Mouse (Mus musculus): ENCODE results near the gene Eomes.

Eomes gene

DNA sequence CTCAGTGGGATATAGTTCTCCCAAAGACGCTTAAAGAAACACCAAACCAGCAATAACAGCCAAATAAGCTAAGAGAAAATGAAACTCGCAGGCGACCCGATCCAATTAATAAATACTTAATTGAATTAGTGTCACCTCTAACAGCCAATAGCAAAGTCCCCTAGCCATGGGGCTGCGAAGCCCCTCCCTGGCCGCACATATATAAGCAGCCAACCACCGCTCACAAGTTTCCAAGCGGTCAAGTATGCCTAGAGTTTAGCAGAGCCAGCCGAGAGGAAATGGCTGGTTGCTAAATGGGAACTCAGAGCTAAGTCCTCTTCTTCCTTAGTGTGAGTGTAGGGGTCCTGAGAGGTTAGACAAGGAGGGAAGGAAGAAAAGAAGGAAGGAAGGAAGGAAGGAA lies at the start of gene Eomes:
Gene Eomes, plus strand, starts transcription at position 252 of the 400 bp plus-strand sequence.
- DNase-seq (ENCODE audit: low spot score in 2 of 2) = no peak

GRCm38 (mm10) chr9:118444809-118445208 lies 33.2 kb upstream of the Eomes start:
- no peak for DNase-seq (ENCODE audit: low spot score in 2 of 2)

GRCm38 (mm10) chr9:118449336-118449735 lies 28.7 kb upstream of the Eomes start:
- no peak for DNase-seq (ENCODE audit: low spot score in 2 of 2)

- no peak for DNase-seq (ENCODE audit: low spot score in 2 of 2)
Measured at GRCm38 (mm10) chr9:118453427-118453826, 24.6 kb upstream of the Eomes start.

- no peak for DNase-seq (ENCODE audit: low spot score in 2 of 2)
Measured at GRCm38 (mm10) chr9:118455188-118455845, 22.7 kb upstream of the Eomes start.

- no peak for DNase-seq (ENCODE audit: low spot score in 2 of 2)
Measured at GRCm38 (mm10) chr9:118456405-118456804, 21.6 kb upstream of the Eomes start.

DNA sequence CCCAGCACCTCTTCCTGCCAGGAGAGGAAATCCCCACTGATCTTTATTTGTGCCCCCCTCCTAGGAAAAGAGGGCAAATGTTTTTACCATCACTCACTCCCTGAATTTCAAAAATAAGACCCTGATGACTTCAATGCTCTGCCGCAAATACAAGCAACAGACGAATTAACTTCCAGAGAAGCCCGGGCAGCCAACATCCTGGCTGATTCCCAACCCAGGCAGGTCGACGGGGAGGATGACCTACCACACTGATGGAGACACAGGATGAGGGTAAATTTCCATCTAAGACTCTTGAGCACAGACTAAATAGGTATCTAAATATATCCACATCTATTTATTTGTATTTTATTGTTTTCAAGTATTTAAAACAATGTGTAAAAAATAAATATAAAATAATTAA lies 20.0 kb upstream of the Eomes start:
- no peak for DNase-seq (ENCODE audit: low spot score in 2 of 2)

DNA sequence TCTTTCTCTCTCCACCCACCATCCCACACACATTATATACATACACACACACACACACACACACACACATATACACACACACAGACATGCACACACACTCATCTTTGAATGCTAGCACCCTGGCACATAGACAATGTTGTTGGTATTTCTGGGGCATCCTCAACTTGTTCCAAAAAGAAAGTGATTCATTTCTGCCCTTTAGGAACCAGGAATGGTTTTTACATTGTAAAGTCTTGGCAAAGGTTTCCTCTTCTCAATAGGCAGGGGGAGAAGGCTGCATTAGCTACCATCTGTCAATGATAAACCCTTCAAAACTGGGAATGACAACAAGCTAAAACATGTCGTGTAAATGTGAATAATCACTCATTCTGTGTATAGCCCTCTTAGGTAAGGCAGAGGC lies 14.0 kb upstream of the Eomes start:
- no peak for DNase-seq (ENCODE audit: low spot score in 2 of 2)

GRCm38 (mm10) chr9:118468301-118468700 lies 9.7 kb upstream of the Eomes start:
- DNase-seq (ENCODE audit: low spot score in 2 of 2) = no peak

DNA sequence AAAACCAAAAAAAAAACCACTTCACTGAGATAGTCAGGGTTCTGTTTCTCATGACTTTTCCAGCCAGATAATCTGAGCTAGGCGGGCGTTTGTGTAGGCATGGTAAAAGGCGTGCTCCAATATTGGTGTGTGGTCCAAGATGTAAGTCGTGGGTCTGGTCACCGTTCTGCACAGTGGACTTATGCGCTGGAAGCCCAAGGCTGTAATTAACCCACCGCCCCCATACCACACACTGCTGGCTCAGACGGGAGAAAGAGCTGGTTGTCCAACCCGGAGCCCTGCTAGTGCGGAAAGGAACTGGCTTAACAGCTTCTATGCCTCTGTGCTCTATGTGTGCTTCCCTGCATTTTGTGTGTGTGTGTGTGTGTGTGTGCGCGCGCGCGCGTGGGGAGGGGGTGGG lies 8.7 kb upstream of the Eomes start:
- DNase-seq (ENCODE audit: low spot score in 2 of 2) = no peak

GRCm38 (mm10) chr9:118471296-118471695 lies 6.7 kb upstream of the Eomes start:
- DNase-seq (ENCODE audit: low spot score in 2 of 2) = no peak

GRCm38 (mm10) chr9:118476211-118476765 lies 1.7 kb upstream of the Eomes start:
- no peak for DNase-seq (ENCODE audit: low spot score in 2 of 2)

DNA sequence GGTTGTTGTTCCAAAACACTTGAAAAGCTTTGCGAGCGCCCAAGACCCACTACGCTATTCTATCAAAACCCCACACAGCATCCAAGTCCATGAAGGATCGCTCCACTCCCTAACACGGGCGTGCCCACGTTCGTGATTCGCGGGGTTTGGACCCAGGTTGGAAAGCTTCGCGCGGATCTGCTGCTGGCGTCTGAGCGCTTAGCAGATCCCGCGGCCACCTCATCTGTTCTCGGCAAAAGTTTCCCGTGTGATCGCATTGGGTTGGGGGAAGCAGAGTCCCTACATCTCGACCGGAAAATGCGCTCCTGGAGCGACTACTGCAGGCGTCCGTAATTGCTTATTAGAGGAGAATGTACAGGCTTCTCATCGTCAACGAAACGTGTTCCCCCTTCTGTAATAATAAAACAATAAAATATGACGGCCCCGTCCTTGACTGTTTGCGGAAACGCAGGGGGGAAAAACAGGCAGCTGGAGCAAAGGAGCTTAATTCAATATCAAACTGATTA lies 1.2 kb upstream of the Eomes start:
- no peak for DNase-seq (ENCODE audit: low spot score in 2 of 2)

DNA sequence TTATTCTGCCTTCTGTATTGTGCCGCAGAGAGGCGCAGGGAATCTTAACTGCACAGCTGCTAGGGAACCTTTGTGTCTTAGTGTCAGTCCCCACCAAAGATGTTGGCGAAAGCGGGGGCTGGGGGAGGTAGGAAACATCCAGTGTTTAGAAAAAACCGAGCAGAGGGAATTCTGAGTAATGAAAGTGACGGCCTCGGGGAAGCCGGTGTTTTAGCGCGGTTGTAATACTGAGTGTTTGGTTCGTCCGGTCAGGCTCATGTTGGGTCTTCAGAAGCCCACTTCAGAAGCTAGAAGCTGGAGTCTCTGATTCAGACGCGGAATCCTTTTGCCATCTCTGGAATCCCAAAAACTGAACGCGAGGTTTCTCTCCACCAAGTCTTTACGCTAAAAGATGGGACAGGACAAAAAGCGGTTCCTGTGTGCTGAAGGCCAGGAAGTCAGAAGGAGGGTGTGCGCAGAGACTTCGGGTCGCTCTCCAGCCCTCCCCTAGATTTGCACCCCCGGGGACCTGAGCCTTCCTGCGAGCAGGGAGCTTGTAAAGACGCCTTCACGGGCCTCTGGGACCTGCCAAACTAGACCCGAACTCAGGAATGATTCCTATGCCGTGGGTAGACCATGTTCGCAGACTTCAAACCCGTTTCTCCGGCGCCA lies 606 bp upstream of the Eomes start:
- DNase-seq (ENCODE audit: low spot score in 2 of 2) = no peak

- no peak for DNase-seq (ENCODE audit: low spot score in 2 of 2)
Measured at GRCm38 (mm10) chr9:118478458-118478838, 436 bp downstream of the Eomes start.

DNA sequence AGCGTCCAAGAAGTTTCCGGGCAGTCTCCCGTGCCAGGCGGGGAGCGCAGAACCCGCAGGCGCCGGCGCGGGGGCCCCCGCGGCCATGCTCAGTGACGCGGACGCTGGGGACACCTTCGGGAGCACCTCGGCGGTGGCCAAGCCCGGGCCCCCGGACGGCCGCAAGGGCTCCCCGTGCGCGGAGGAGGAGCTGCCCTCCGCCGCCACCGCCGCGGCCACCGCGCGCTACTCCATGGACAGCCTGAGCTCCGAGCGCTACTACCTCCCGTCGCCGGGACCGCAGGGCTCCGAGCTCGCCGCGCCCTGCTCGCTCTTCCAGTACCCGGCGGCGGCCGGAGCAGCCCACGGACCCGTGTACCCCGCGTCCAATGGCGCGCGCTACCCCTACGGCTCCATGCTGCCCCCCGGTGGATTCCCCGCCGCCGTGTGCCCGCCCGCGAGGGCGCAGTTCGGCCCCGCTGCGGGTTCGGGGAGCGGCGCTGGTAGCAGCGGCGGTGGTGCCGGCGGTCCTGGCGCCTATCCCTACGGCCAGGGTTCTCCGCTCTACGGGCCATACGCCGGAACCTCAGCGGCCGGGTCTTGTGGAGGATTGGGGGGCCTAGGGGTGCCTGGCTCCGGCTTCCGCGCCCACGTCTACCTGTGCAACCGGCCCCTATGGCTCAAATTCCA lies 961 bp downstream of the Eomes start:
- DNase-seq (ENCODE audit: low spot score in 2 of 2) = no peak

- no peak for DNase-seq (ENCODE audit: low spot score in 2 of 2)
Measured at GRCm38 (mm10) chr9:118479508-118480291, 1.7 kb downstream of the Eomes start.

DNA sequence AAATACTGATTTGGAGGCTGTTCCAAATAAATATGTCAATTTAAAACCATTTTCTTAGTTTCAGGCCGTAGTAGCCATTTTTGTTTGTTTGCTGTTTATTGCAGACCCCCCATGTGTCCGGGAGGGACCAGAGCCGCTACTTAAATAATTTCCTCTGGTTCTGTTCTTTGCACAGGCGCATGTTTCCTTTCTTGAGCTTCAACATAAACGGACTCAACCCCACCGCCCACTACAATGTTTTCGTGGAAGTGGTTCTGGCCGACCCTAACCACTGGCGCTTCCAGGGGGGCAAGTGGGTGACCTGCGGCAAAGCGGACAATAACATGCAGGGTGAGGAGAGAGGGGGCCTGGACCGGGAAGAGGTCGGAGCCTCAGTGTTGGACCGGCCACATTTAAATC lies 2.3 kb downstream of the Eomes start:
- DNase-seq (ENCODE audit: low spot score in 2 of 2) = no peak

DNA sequence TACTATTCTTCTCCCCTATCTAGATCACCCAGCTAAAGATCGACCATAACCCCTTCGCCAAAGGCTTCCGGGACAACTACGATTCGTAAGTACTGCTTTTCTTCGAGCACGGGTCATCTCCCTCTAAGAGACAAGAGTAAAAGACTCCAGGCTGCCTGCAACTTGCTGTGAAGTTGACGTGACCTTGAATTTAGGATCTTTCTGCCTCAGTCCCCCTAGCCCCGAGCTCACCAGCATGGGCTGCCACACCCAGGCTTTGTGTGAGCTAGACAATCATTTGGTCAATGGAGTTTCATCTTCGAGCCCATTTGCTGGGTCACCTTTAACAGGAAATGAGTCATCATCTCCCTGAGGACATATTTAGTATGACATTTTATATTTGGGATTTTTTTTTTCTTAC lies 4.2 kb downstream of the Eomes start:
- no peak for DNase-seq (ENCODE audit: low spot score in 2 of 2)

- DNase-seq (ENCODE audit: low spot score in 2 of 2) = no peak
Measured at GRCm38 (mm10) chr9:118486361-118487095, 8.5 kb downstream of the Eomes start.

- DNase-seq (ENCODE audit: low spot score in 2 of 2) = no peak
Measured at GRCm38 (mm10) chr9:118487096-118487395, 9.0 kb downstream of the Eomes start.

Measured in urinary bladder, postnatal 4 days (tissue).